Comparison of ENCODE assay signal across 9 mouse cellular contexts in the genomic region with DNA sequence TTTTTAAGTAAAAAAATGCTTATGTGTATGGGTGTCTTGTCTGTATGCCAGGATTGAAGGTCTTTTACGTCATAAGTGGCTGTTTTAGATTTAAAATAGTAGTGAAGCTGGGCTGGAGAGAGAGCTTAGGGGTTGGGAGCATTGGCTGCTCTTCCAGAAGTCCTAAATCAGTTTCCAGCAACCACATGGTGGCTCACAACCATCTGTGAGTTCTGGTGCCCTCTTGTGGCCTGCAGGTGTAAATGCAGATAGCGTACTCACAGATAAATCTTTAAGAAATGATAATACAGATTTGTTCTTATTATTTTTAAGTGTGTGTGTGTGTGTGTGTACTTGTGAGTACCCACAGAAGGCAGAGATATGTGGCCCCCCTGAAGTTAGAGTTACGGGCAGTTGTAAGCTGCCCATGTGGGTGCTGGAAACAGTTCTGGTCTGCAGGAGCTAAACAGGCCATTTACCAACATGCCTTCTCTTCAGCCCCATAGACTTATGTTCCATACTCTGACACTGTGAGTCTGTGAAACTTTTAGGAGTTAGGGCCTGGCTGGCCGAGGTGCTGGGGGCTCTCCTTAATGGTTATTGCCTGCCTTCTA. TPM values are rescaled to one million over a fixed set of nuclear protein-coding genes. Genes with fewer than 3 reads are reported as not detected.
DNase-seq lines count a peak whose midpoint lies in the region; ATAC-seq and TF ChIP-seq lines count a peak whose summit lies in the region.
"Had no signal": no experiment of that assay in that cellular context is flagged by ENCODE, and none has a peak within 500 bp of the region (broad histone marks: within the 10 kb centered on the region; RNA-seq: fewer than 3 reads in every experiment).

No protein-coding gene starts in this region.

- TF ChIP-seq POLR2A in bone marrow, adult 2 months (IDR thresholded peaks at IDR 0.05; ENCODE audit: borderline replicate concordance, control insufficient read depth, low read depth, low read length), result no peak
- no peak for TF ChIP-seq POLR2A in small intestine, adult 2 months (IDR thresholded peaks at IDR 0.05; ENCODE audit: low read depth, low read length)

- no peaks in the 10 kb centered on the region for H3K4me1 ChIP-seq in bone marrow, adult 2 months (ENCODE audit: control insufficient read depth, insufficient read depth, low read length)
- H3K4me1 ChIP-seq in embryonic facial prominence, embryonic 11.5 days (ENCODE audit: control insufficient read depth, insufficient read depth, low read length), result no peaks in the 10 kb centered on the region
- H3K4me1 ChIP-seq in hindbrain, embryonic 13.5 days (replicated peaks), result no peaks in the 10 kb centered on the region
- no peaks in the 10 kb centered on the region for H3K4me1 ChIP-seq in midbrain, embryonic 10.5 days
- H3K4me1 ChIP-seq in small intestine, adult 2 months (ENCODE audit: control insufficient read depth, insufficient read depth, insufficient read length, low read length), result no peaks in the 10 kb centered on the region
- H3K4me1 ChIP-seq: liver, embryonic 15.5 days had no signal

- no peak for ATAC-seq in embryonic facial prominence, embryonic 11.5 days (replicated peaks; ENCODE audit: insufficient number of reproducible peaks, low FRiP score, low TSS enrichment, low read depth)
- 0 out of 2 replicates have a peak, but pooled peaks have one; percentile 13 for ATAC-seq in hindbrain, embryonic 13.5 days (ENCODE audit: low FRiP score)

- WGBS in bone marrow, adult 2 months, result 19% methylated on average over 4 of the region's 4 CpGs
- WGBS in embryonic facial prominence, embryonic 11.5 days, result 49% methylated on average over 4 of the region's 4 CpGs
- WGBS in hindbrain, embryonic 13.5 days, result 48% methylated on average over 4 of the region's 4 CpGs
- 52% methylated on average over 4 of the region's 4 CpGs for WGBS in midbrain, embryonic 10.5 days
- 39% methylated on average over 4 of the region's 4 CpGs for WGBS in small intestine, adult 2 months

- no peak overlapping the region for H3K9ac ChIP-seq in embryonic facial prominence, embryonic 11.5 days (replicated peaks; ENCODE audit: low read length)
- H3K9ac ChIP-seq in hindbrain, embryonic 13.5 days, result no peak overlapping the region
- H3K9ac ChIP-seq: liver, embryonic 15.5 days had no signal

- intact Hi-C loops in left cerebral cortex, postnatal 14 days (cut with DNase I), result no loop called here

- no peaks in the 10 kb centered on the region for H3K36me3 ChIP-seq in embryonic facial prominence, embryonic 11.5 days (replicated peaks; ENCODE audit: control insufficient read depth, insufficient read depth, low read depth, low read length)
- peaks cover 18% of the 10 kb centered on the region for H3K36me3 ChIP-seq in hindbrain, embryonic 13.5 days
- H3K36me3 ChIP-seq in midbrain, embryonic 10.5 days, result peaks cover 56% of the 10 kb centered on the region
- H3K36me3 ChIP-seq in small intestine, adult 2 months (ENCODE audit: control insufficient read depth, insufficient read depth, low read length), result peaks cover 9% of the 10 kb centered on the region

- H3K4me3 ChIP-seq in layer of hippocampus, adult 2 months, result no peak overlapping the region
- H3K4me3 ChIP-seq in bone marrow, adult 2 months (replicated peaks; ENCODE audit: control insufficient read depth, low read depth, low read length), result no peak overlapping the region
- no peak overlapping the region for H3K4me3 ChIP-seq in embryonic facial prominence, embryonic 11.5 days (ENCODE audit: low read depth, low read length)
- H3K4me3 ChIP-seq in hindbrain, embryonic 13.5 days, result no peak overlapping the region
- no peak overlapping the region for H3K4me3 ChIP-seq in midbrain, embryonic 10.5 days
- no peak overlapping the region for H3K4me3 ChIP-seq in small intestine, adult 2 months (ENCODE audit: low read depth, low read length)
- H3K4me3 ChIP-seq: liver, embryonic 15.5 days had no signal

- no peaks in the 10 kb centered on the region for H3K9me3 ChIP-seq in embryonic facial prominence, embryonic 11.5 days (replicated peaks; ENCODE audit: control insufficient read depth, low read length)
- H3K9me3 ChIP-seq in hindbrain, embryonic 13.5 days, result no peaks in the 10 kb centered on the region
- H3K9me3 ChIP-seq in midbrain, embryonic 10.5 days (replicated peaks), result no peaks in the 10 kb centered on the region
- H3K9me3 ChIP-seq: liver, embryonic 15.5 days had no signal

- TF ChIP-seq CTCF in layer of hippocampus, adult 2 months (conservative IDR thresholded peaks at IDR 0.05), result peak; percentile 91
- peak; percentile 84 for TF ChIP-seq CTCF in bone marrow, adult 2 months (IDR thresholded peaks at IDR 0.05; ENCODE audit: control insufficient read depth, insufficient read depth, low read length)
- peak; percentile 71; the same call in 1 of the 2 replicates for TF ChIP-seq CTCF in small intestine, adult 2 months (IDR thresholded peaks at IDR 0.05; ENCODE audit: extremely low read depth, insufficient read length, insufficient replicate concordance, low read depth, low read length)

- no peak overlapping the region for H3K4me2 ChIP-seq in embryonic facial prominence, embryonic 11.5 days (ENCODE audit: low read depth, low read length)
- H3K4me2 ChIP-seq in hindbrain, embryonic 13.5 days, result no peak overlapping the region
- H3K4me2 ChIP-seq: liver, embryonic 15.5 days had no signal

- H3K27ac ChIP-seq in layer of hippocampus, adult 2 months, result no peak overlapping the region
- no peak overlapping the region for H3K27ac ChIP-seq in bone marrow, adult 2 months (ENCODE audit: control insufficient read depth, insufficient read depth, low read depth, low read length, poor library complexity)
- H3K27ac ChIP-seq in embryonic facial prominence, embryonic 11.5 days (replicated peaks; ENCODE audit: low read depth, low read length), result no peak overlapping the region
- no peak overlapping the region for H3K27ac ChIP-seq in hindbrain, embryonic 13.5 days
- no peak overlapping the region for H3K27ac ChIP-seq in midbrain, embryonic 10.5 days (replicated peaks)
- no peak overlapping the region for H3K27ac ChIP-seq in small intestine, adult 2 months (ENCODE audit: insufficient read depth, low read depth, low read length)
- H3K27ac ChIP-seq: liver, embryonic 15.5 days had no signal

- H3K27me3 ChIP-seq in embryonic facial prominence, embryonic 11.5 days (ENCODE audit: control insufficient read depth, insufficient read depth, low read length), result no peaks in the 10 kb centered on the region
- H3K27me3 ChIP-seq in hindbrain, embryonic 13.5 days, result no peaks in the 10 kb centered on the region
- H3K27me3 ChIP-seq in midbrain, embryonic 10.5 days (ENCODE audit: low read depth, poor library complexity, severe bottlenecking), result no peaks in the 10 kb centered on the region
- H3K27me3 ChIP-seq in small intestine, adult 2 months (ENCODE audit: control insufficient read depth, insufficient read depth, low read length), result no peaks in the 10 kb centered on the region
- H3K27me3 ChIP-seq: liver, embryonic 15.5 days had no signal

- DNase-seq in layer of hippocampus, adult 2 months (ENCODE audit: low spot score in 2 of 2), result peak; percentile 25 to 64
- DNase-seq in layer of hippocampus, adult 9-10 months (ENCODE audit: low spot score), result no peak
- DNase-seq in embryonic facial prominence, embryonic 11.5 days (ENCODE audit: low spot score), result peak; percentile 84
- peak; percentile 51 to 66 for DNase-seq in left cerebral cortex, postnatal 14 days (ENCODE audit: low spot score in 2 of 2)
- peak; percentile 62 for DNase-seq in midbrain, embryonic 10.5 days (ENCODE audit: low spot score)

RNA-seq across cellular contexts. Expression of gene Taf9, which starts 8.6 kb away (rescaled TPM):
- total RNA-seq in layer of hippocampus, adult 2 months (2021), result 10 to 100 TPM; 14.4 to 20.7 TPM
- polyA plus RNA-seq in bone marrow, adult 2 months (2011; ENCODE audit: insufficient read depth, insufficient read length, low replicate concordance, missing spikeins), result 5.2 and 8.7 TPM in 2 replicates
- polyA plus RNA-seq in embryonic facial prominence, embryonic 11.5 days (2014; fragmentation: Nextera tagmentation; extraction: Ambion mirVana), result 20.2 and 25.7 TPM in 2 replicates
- 21.2 and 28.6 TPM in 2 replicates for polyA plus RNA-seq in hindbrain, embryonic 13.5 days (2015; fragmentation: Nextera tagmentation; extraction: Ambion mirVana)
- 10 to 100 TPM; 24.4 to 31.4 TPM for total RNA-seq in left cerebral cortex, postnatal 14 days (2021)
- polyA plus RNA-seq in midbrain, embryonic 10.5 days (2016; fragmentation: Nextera tagmentation; extraction: Ambion mirVana), result 20.6 and 22.1 TPM in 2 replicates
- polyA plus RNA-seq in small intestine, adult 2 months (2012; rRNA removed), result 0.13 and 0.63 TPM in 2 replicates

RNA-seq across cellular contexts. Expression of gene Rad17, which starts 9.1 kb away (rescaled TPM):
- 10 to 100 TPM; 13.5 to 15.6 TPM for total RNA-seq in layer of hippocampus, adult 2 months (2021)
- polyA plus RNA-seq in bone marrow, adult 2 months (2011; ENCODE audit: insufficient read depth, insufficient read length, low replicate concordance, missing spikeins), result 5.0 and 11.9 TPM in 2 replicates
- 32.3 and 38.8 TPM in 2 replicates for polyA plus RNA-seq in embryonic facial prominence, embryonic 11.5 days (2014; fragmentation: Nextera tagmentation; extraction: Ambion mirVana)
- 19.8 and 19.9 TPM in 2 replicates for polyA plus RNA-seq in hindbrain, embryonic 13.5 days (2015; fragmentation: Nextera tagmentation; extraction: Ambion mirVana)
- total RNA-seq in left cerebral cortex, postnatal 14 days (2021), result 10 to 100 TPM; 12.8 to 13.1 TPM
- 20.0 and 21.7 TPM in 2 replicates for polyA plus RNA-seq in midbrain, embryonic 10.5 days (2016; fragmentation: Nextera tagmentation; extraction: Ambion mirVana)
- polyA plus RNA-seq in small intestine, adult 2 months (2012; rRNA removed), result 0.42 and 0.75 TPM in 2 replicates

RNA-seq across cellular contexts. Expression of gene Ak6, which starts 9.2 kb away (rescaled TPM):
- 10 to 100 TPM; 90.7 to 91.6 TPM for total RNA-seq in layer of hippocampus, adult 2 months (2021)
- 65.5 and 83.2 TPM in 2 replicates for polyA plus RNA-seq in bone marrow, adult 2 months (2011; ENCODE audit: insufficient read depth, insufficient read length, low replicate concordance, missing spikeins)
- 357 and 362 TPM in 2 replicates for polyA plus RNA-seq in embryonic facial prominence, embryonic 11.5 days (2014; fragmentation: Nextera tagmentation; extraction: Ambion mirVana)
- polyA plus RNA-seq in hindbrain, embryonic 13.5 days (2015; fragmentation: Nextera tagmentation; extraction: Ambion mirVana), result 335 and 338 TPM in 2 replicates
- 10 to 100 TPM; 91.6 to 91.8 TPM for total RNA-seq in left cerebral cortex, postnatal 14 days (2021)
- polyA plus RNA-seq in midbrain, embryonic 10.5 days (2016; fragmentation: Nextera tagmentation; extraction: Ambion mirVana), result 342 and 358 TPM in 2 replicates
- polyA plus RNA-seq in small intestine, adult 2 months (2012; rRNA removed), result 5.5 and 10.0 TPM in 2 replicates

RNA-seq across cellular contexts. Expression of gene Ccdc125, which starts 9.6 kb away (rescaled TPM):
- under 1 TPM; 0.20 to 0.23 TPM for total RNA-seq in layer of hippocampus, adult 2 months (2021)
- polyA plus RNA-seq in bone marrow, adult 2 months (2011; ENCODE audit: insufficient read depth, insufficient read length, low replicate concordance, missing spikeins), result 11.6 and 18.3 TPM in 2 replicates
- 4.0 and 4.1 TPM in 2 replicates for polyA plus RNA-seq in embryonic facial prominence, embryonic 11.5 days (2014; fragmentation: Nextera tagmentation; extraction: Ambion mirVana)
- 1.9 TPM in 2 replicates for polyA plus RNA-seq in hindbrain, embryonic 13.5 days (2015; fragmentation: Nextera tagmentation; extraction: Ambion mirVana)
- under 1 TPM; 0.33 to 0.97 TPM for total RNA-seq in left cerebral cortex, postnatal 14 days (2021)
- 2.7 TPM in 2 replicates for polyA plus RNA-seq in midbrain, embryonic 10.5 days (2016; fragmentation: Nextera tagmentation; extraction: Ambion mirVana)
- polyA plus RNA-seq in small intestine, adult 2 months (2012; rRNA removed), result 0.39 and 0.41 TPM in 2 replicates

RNA-seq across cellular contexts. Expression of gene Marveld2, which starts 43.2 kb away (rescaled TPM):
- 1 to 10 TPM; 1.3 to 1.6 TPM for total RNA-seq in layer of hippocampus, adult 2 months (2021)
- polyA plus RNA-seq in bone marrow, adult 2 months (2011; ENCODE audit: insufficient read depth, insufficient read length, low replicate concordance, missing spikeins), result 1.4 TPM in 1 of 2 replicates, not detected in the other
- 5.6 TPM in 2 replicates for polyA plus RNA-seq in embryonic facial prominence, embryonic 11.5 days (2014; fragmentation: Nextera tagmentation; extraction: Ambion mirVana)
- 2.4 TPM in 2 replicates for polyA plus RNA-seq in hindbrain, embryonic 13.5 days (2015; fragmentation: Nextera tagmentation; extraction: Ambion mirVana)
- 1 to 10 TPM; 1.2 to 1.8 TPM for total RNA-seq in left cerebral cortex, postnatal 14 days (2021)
- polyA plus RNA-seq in midbrain, embryonic 10.5 days (2016; fragmentation: Nextera tagmentation; extraction: Ambion mirVana), result 2.1 and 2.3 TPM in 2 replicates
- 8.0 and 18.3 TPM in 2 replicates for polyA plus RNA-seq in small intestine, adult 2 months (2012; rRNA removed)
